Mouse (Mus musculus) right cerebral cortex, postnatal 25 days (tissue): ENCODE measurements around the gene Rgp1.
A peak's percentile ranks its signal among the peaks of the same experiment; 100 is the strongest.

Source experiments
- DNase-seq: peaks from one replicate; pipeline ENCODE4 v3.0.0; 2022

The Rgp1 gene

GRCm38 (mm10) chr4:43598650-43599380 lies 20.3 kb downstream of the Rgp1 start:
- DNase-seq, result no peak

DNA sequence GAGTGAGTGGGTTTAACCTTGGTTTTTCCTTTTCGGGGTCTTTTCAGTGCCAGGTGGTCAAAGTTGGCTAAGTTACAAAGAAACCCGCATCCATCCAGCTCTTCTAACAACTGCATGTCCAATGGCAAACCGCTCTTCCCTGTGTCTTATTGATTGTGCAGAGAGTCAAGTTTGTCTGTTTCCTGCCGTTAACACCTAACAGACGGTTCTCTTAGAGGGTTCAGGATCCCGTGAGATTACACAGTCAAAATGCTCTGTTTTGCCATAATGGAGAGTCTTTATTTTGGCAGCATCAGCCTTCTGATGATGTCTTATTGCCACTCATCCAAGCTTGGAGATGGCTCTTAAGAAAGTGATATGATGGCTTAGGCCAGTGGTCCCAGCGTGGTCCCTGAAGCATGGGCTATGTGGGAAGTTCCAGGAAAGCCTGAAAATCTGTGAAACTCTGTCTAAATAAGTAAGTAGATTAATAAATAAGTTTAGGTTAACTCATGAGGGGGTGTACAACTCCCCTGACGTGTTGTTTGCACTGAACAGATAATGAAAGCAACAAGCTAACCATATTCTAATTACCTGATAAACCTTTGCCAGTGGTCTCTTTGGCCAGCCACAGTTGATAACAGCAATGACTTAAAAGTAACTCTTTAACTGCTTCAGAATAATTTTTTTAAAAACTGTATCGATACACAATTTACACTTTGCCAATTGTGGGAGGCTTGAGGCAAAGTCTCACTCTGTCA lies 21.9 kb downstream of the Rgp1 start:
- no peak for DNase-seq

- DNase-seq, result no peak
These were observed 25.6 kb downstream of the Rgp1 start for GRCm38 (mm10) chr4:43604099-43604498.

GRCm38 (mm10) chr4:43604751-43605685 lies 26.5 kb downstream of the Rgp1 start:
- no peak for DNase-seq

GRCm38 (mm10) chr4:43612534-43612933 lies 34.0 kb downstream of the Rgp1 start:
- DNase-seq, result no peak

- DNase-seq, result no peak
These were observed 34.7 kb downstream of the Rgp1 start for GRCm38 (mm10) chr4:43613060-43613730.

DNA sequence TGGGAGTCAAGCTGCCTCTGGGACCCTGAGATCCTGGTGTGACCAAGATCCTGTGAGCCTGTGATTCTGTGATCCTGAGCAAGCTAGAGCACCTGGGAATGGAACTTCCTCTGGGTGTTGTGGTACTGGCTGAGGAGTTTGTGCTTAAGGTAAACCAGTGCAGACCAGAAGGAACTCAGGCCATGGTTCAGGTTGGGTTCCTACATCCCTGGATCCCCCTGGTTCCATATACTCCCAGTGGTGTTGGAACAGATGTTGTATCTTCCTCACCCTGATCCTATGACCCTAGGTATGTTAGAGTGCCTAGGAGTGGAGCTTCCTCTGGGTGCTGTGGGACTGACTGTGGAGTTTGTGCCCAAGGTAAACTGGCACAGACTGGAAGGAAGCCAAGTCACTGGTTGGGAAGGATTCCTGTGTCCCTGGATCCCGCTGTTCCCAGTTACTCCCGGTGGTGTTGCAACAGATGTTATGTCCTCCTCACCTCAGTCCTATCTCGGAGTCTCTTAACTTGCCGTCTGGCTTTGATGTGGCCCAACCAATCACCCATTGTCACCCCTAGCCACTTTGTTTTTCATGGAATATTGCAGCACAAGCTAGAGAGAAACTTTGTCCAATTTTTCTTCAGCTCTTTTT lies 41.7 kb downstream of the Rgp1 start:
- no peak for DNase-seq

- no peak for DNase-seq
These were observed 50.7 kb downstream of the Rgp1 start for GRCm38 (mm10) chr4:43629106-43629817.

DNA sequence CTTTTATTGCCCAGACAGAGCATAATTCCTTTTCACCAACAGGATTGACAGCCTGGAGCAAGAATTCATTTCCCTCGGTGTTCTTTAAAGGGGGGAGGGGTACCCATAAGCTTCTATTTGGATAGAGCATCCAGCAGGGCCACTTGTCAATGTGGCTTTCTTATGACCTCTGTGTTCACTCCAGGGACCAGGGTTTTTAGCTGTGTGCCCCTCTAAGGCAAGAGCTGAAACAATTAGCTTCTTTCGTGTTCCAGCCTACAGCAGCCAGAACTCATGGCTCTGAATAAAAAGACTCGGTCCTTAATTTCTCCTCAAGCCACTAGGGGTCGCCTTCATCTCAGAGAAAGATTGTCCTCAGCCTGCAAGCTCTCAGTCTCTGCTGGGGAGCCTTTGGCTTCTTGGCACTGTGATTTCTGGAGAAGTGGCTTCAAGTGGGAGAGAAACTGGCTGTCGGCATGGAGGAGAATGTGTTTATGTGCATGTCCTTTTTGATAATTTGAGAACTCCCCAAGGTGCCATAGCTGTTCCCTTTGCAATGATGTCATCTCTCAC lies 51.6 kb downstream of the Rgp1 start:
- DNase-seq, result peak; percentile 79

DNA sequence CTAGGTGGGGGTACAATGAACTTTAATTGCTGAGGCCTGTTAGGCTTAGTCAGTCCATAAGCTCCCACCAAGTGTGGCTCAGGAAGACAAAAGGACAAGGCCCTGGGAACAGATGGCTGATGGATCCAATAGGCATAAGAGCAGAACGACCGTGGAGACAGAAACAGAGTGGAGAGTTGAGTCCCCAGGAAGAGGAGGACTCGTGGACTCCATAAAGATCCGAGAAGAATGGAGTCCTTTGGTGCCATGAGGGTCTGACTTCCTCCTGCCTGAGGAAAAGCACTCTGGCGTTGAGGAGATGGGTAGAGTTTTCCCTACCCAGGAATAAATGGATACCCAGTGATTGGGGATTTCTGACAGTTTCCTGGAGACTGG lies 52.1 kb downstream of the Rgp1 start:
- DNase-seq, result no peak

DNA sequence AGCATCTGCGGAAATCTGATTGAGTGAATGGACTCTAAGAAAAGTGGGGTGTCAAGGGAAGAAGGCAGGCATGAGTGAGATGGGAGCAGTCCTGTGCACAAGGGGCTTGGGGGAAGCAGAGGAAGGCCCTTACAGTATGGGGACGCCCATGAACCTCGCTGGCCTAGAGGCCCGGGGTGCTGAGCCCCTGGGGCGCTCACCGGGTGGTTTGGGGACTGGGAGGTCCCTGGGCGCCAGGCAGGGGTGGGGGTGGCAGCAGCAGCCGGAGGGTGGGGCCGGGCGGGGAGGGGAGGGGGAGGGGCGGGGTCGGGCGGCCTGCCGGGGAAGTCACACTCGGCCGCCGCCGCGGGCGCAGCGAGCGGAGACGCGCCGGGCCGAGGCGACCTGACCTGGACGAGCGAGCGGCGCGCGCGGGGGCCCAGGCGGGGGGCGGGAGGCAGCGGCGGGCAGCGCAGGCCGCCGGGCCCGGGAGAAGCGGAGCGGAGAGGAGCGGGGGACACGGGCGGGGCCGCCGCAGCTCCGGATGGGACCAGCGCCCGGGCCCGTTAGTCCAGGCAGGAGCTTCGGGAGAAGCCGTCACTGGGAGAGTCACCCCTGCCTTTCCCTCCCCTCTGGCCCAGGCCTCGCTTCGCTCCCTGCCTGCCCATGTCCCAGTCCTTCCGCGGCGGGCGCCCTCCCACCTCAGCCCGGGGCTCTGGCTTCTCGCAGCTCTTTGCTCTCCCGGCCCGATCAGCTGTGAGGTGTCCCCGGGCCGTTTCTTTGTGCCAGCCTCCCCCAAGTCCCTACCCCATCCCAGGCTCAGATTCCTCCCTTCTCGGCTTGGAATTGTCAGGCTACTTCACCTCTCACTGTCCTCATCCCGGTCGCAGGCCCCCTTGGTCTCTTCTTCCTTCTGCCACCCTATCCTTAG lies 52.8 kb downstream of the Rgp1 start, which contains the start of gene Npr2:
Gene Npr2 (plus strand): TSS at position 890 of the 910 bp plus-strand sequence.
- peak; percentile 57 for DNase-seq

- DNase-seq, result peak; percentile 25
These were observed 53.7 kb downstream of the Rgp1 start for GRCm38 (mm10) chr4:43631956-43632920.

DNA sequence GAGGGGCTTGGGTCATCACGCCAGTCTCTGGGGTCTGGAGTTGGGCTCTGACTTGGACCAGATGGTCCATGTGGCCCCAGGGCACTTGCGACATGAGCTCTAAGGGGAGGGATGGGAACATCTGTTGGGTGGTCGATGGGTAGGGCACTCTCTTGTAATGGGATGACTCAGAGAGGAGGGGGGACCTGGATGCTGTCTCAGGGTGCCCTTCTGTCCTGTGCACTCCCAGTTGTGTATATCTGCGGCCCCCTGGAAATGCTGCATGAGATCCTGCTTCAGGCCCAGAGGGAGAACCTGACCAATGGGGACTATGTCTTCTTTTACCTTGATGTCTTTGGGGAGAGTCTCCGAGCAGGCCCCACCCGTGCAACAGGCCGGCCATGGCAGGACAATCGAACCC lies 54.8 kb downstream of the Rgp1 start:
- DNase-seq, result no peak

GRCm38 (mm10) chr4:43633736-43634135 lies 55.2 kb downstream of the Rgp1 start:
- DNase-seq, result no peak

- peak; percentile 1 for DNase-seq
These were observed 56.3 kb downstream of the Rgp1 start for GRCm38 (mm10) chr4:43634621-43635374.

DNA sequence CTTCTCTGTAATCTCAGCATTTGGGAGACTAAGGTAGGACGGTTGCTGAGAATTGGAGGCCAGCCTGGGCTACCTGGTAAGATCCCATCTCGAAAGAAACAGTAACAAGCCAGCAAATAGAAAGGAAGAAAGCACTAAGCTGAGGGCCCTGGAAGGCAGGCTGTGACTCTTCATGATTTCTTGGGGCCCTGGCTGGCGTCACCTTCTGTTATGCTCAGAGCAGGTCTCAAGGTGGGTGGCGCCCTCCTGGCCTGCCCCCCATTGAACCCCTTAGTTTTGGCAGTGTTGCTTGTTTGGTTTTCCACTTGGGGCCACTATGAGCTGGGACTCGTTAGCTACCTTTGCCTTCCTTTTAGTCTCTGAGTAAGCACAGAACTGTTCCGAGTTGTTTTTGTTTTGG lies 58.2 kb downstream of the Rgp1 start:
- DNase-seq, result peak; percentile 0
